Mouse (Mus musculus) kidney, adult 2 months (tissue): Measurements from ENCODE around the gene Pde4d. TPM values are rescaled to one million over a fixed set of nuclear protein-coding genes. Genes with fewer than 3 reads are reported as not detected.
A peak's percentile ranks its signal among the peaks of the same experiment; 100 is the strongest.

Source experiments
- DNase-seq: peaks from one replicate; pipeline ENCODE4 v3.0.0; 2021
- H3K27ac ChIP-seq: fragments of 200-500 bp; 2 replicates; pipeline ENCODE4 v1.5.1; 2012; ENCODE audit warnings: low read depth, low read length, control low read depth, inconsistent platforms; ENCODE audit not compliant: insufficient read depth
- H3K27me3 ChIP-seq: fragments of 200-500 bp; replicated peaks from 2 replicates; pipeline ENCODE4 v1.6.1; 2012; ENCODE audit warnings: mild to moderate bottlenecking, moderate library complexity, low read length, inconsistent platforms; ENCODE audit not compliant: control insufficient read depth, insufficient read depth
- H3K36me3 ChIP-seq: fragments of 200-500 bp; 2 replicates; pipeline ENCODE4 v1.6.1; 2012; ENCODE audit warnings: mild to moderate bottlenecking, moderate library complexity, low read length, inconsistent platforms; ENCODE audit not compliant: control insufficient read depth, insufficient read depth
- H3K4me1 ChIP-seq: fragments of 200-500 bp; 2 replicates; pipeline ENCODE4 v1.6.1; 2011; ENCODE audit warnings: low read length; ENCODE audit not compliant: control insufficient read depth, insufficient read depth
- H3K4me3 ChIP-seq: fragments of 200-500 bp; 2 replicates; pipeline ENCODE4 v1.5.1; 2011; ENCODE audit warnings: mild to moderate bottlenecking, low read depth, low read length, control low read depth; ENCODE audit not compliant: insufficient read depth
- CTCF ChIP-seq: fragments of 200-500 bp; conservative IDR thresholded peaks from 2 replicates; pipeline ENCODE4 v1.5.1; 2011; ENCODE audit warnings: low read depth, mild to moderate bottlenecking, control low read depth, low read length, moderate library complexity, mixed read lengths; ENCODE audit not compliant: insufficient read depth, insufficient read length
- POLR2A ChIP-seq: fragments of 200-500 bp; IDR thresholded peaks from one replicate; pipeline ENCODE4 v1.6.1; 2011; ENCODE audit warnings: low read depth, low read length, control low read depth
- WGBS: fragments of 180-500 bp; shearing (Covaris S2); methylation state at CpG from one replicate; pipeline ENCODE4 v1.1.7; 2018; 5-methylcytosine and 5-hydroxymethylcytosine counted together
- polyA plus RNA-seq: library from polyadenylated mRNA; depleted of rRNA; stranded (reverse); fragments of >200 nt; gene quantifications from 2 replicates; pipeline ENCODE4 v1.2.3, GENCODE M21; 2012

Gene Pde4d
- polyA plus RNA-seq, 1 experiment: 18.3 TPM

DNA sequence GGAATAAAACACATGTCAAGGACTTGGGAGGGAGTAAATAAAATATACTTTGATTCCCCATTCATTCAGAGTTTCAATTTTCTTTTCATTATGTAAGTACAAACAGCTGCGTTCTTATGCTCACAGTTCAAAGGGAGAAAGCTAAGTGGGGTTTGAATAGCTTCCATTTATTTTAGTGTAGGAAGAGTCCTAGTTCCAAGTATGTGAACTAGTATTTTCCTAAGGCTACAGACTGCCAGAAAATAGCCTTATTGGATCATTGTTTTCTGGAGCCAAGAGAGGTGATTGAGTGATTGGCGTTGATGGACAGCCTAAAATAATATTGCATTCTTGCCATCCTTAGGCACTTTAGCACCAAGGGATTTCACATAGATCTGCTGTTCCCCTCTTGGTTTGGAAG lies 41.1 kb downstream of the Pde4d start:
- H3K27ac ChIP-seq: no peak overlapping the region
- H3K4me1 ChIP-seq: no peaks in the 10 kb centered on the region; the same call in 1 of the 2 replicates
- no peaks in the 10 kb centered on the region for H3K36me3 ChIP-seq
- H3K27me3 ChIP-seq: no peaks in the 10 kb centered on the region
- DNase-seq: no peak
- TF ChIP-seq CTCF: no peak
- no peak for TF ChIP-seq POLR2A
- WGBS: 87% methylated on average over 2 of the region's 2 CpGs
- H3K4me3 ChIP-seq: no peak overlapping the region

DNA sequence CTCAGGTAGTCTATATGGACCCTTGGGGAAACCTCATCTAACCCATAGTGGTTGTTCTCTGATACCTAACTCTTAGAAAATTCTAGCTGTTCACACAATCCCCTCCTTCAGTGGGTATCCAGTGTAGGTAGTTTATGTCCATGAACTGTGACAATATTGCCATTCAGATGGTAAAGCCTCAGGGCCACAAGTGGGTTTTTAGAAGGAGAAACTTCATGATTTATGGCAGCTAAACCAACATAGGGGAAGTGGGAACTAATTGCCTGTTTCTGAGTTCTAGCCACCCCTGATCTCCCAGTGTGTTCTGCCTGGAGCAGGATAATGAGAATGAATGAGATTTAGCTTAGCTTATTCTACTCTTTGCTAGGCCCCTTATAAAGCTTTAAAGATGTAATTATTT lies 43.1 kb downstream of the Pde4d start:
- H3K4me3 ChIP-seq: no peak overlapping the region

DNA sequence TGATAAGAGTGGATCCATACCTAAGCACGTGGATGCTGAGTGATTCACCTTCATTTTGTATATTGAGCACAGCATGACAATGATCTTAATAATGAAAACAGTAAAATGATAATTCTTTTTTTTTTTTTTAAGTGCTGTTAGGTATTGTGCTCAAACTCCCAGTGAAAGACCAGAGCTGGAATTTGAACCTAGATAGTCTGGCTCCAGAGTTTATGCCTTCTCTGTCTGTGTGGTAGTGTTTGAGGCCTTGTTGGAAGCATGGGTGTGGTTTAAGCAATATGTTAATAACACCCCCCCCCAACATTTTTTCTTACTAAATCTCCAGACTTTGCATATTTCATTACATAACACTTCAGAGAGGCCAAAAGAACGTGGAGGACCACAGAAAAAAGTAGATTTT lies 44.6 kb downstream of the Pde4d start:
- H3K4me3 ChIP-seq: no peak overlapping the region
- 80% methylated on average over 2 of the region's 2 CpGs for WGBS
- no peaks in the 10 kb centered on the region for H3K27me3 ChIP-seq
- no peak overlapping the region for H3K27ac ChIP-seq
- H3K4me1 ChIP-seq: peaks cover 3% of the 10 kb centered on the region; the same call in 1 of the 2 replicates
- TF ChIP-seq CTCF: no peak
- no peak for TF ChIP-seq POLR2A
- peak; percentile 5 for DNase-seq
- H3K36me3 ChIP-seq: no peaks in the 10 kb centered on the region

More for the DNA sequence above, 43.1 kb downstream of the Pde4d start:
- no peaks in the 10 kb centered on the region for H3K36me3 ChIP-seq
- TF ChIP-seq CTCF (no peak), POLR2A (no peak)
- DNase-seq: no peak
- no peaks in the 10 kb centered on the region for H3K27me3 ChIP-seq
- H3K4me1 ChIP-seq: peaks cover 3% of the 10 kb centered on the region; the same call in 1 of the 2 replicates
- no peak overlapping the region for H3K27ac ChIP-seq

DNA sequence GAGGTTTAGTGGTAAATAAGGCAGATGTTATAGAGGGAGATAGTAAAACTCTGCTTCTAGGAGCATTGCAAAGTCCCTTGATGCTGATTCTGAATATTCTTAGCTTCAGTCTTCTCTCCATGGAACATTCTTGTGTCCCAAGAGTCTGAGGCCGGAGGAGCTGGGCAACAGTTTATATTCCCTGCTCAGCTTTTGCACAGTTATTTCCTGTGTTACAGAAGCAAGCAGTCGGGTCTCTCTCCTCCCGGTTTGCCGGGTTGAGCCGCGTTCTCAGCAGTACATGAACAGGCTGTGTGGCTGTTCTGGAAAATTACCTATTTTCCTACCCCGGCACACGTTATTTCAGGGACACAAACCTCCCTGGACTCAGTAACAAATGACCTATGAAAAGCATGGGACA lies 48.0 kb downstream of the Pde4d start:
- DNase-seq: peak; percentile 3
- no peak for TF ChIP-seq CTCF
- no peak for TF ChIP-seq POLR2A
- WGBS: 44% methylated on average over 8 of the region's 8 CpGs
- Histone ChIP-seq H3K27me3 (no peaks in the 10 kb centered on the region), H3K4me1 (peaks cover 3% of the 10 kb centered on the region; the same call in 1 of the 2 replicates), H3K27ac (no peak overlapping the region), H3K36me3 (no peaks in the 10 kb centered on the region), H3K4me3 (no peak overlapping the region)

DNA sequence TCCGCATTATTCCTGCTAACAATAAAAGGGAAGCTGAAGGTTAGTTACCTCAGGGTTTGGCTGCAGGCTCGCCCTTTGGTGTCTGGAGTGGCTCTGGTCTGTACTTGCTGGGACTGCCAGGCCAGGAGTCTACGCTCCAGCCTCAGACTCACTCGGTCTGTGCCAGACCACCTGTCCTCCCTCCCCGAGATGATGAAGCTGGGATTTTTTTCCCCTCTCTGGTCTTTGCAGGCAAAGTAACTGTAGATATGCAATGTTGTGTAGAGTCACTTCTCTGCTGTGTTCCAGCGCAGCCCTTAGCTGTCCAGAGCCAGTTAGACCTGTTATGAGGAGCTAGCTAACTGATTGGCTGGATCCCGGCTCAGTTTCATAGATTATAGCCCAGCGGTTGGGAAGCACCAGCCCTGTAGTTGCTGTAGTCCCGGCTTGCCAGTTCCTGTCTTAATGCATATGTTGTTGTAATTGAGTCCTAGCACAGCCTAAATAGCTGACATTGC lies 48.5 kb downstream of the Pde4d start:
- 36% methylated on average over 9 of the region's 9 CpGs for WGBS

DNA sequence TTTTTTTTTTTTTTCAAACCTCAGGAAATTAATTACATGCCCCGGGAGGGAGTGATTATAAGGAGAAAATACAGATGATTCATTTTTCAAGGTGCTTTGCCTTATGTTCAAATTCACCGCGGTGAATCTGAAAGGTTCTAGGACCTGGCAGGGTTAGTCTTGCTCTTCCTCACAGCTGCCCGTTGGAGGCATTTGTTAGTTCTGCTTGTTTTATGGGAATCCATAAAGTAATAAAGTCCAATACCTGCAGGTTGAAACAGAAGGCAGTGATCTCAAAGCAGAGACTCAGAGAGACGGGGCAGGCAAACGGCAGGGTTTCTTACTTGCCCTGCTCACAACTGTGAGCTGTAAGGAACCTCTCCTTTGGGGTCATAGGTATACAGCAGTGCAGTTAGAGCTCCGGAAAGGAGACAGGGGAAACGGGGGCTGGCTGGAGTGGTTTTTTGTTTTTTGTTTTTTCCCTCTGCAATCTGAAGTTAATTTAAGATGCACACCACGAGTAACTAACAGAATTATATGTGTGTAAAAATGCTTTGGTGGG lies 49.1 kb downstream of the Pde4d start:
- peak; percentile 24 for DNase-seq
- H3K4me1 ChIP-seq: peaks cover 3% of the 10 kb centered on the region; the same call in 1 of the 2 replicates
- peak overlapping the region; percentile 25 for H3K27ac ChIP-seq
- TF ChIP-seq POLR2A (no peak), CTCF (no peak)
- WGBS: 12% methylated on average over 9 of the region's 9 CpGs
- H3K27me3 ChIP-seq: no peaks in the 10 kb centered on the region
- H3K36me3 ChIP-seq: no peaks in the 10 kb centered on the region
- H3K4me3 ChIP-seq: peak overlapping the region; percentile 45

More for the DNA sequence above, 48.5 kb downstream of the Pde4d start:
- TF ChIP-seq CTCF (no peak), POLR2A (no peak)
- Histone ChIP-seq H3K36me3 (no peaks in the 10 kb centered on the region), H3K27ac (peak overlapping the region; percentile 12; the same call in 1 of the 2 replicates), H3K27me3 (no peaks in the 10 kb centered on the region), H3K4me3 (peak overlapping the region; percentile 13; the same call in 1 of the 2 replicates), H3K4me1 (peaks cover 3% of the 10 kb centered on the region; the same call in 1 of the 2 replicates)
- DNase-seq: peak; percentile 65

DNA sequence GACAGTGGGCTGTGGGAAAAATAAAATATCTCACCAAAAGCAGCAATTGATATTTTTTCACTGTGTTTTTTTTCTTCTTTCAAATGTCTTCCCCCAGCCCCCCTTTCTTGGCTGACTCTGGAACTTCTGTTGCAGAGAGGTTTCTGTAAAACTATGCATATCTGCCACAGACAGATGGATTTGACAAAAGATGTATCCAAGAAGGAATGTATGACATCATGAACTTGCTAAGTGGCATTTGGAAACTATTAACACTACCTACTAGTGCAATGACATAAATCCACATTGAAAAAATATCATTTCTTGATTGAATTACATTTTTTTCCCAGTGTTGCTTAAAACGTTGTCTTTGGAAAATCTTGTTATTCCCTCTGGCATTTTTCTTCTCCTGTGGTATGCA lies 51.6 kb downstream of the Pde4d start:
- WGBS: 40% methylated on average over 1 of the region's 1 CpGs
- no peak for DNase-seq
- H3K36me3 ChIP-seq: no peaks in the 10 kb centered on the region
- H3K4me3 ChIP-seq: no peak overlapping the region
- no peak overlapping the region for H3K27ac ChIP-seq
- TF ChIP-seq POLR2A (no peak), CTCF (no peak)
- H3K27me3 ChIP-seq: no peaks in the 10 kb centered on the region
- H3K4me1 ChIP-seq: peaks cover 2% of the 10 kb centered on the region; the same call in 1 of the 2 replicates
